Mouse (Mus musculus): ENCODE measurements around the gene Txnrd2. TPM values are rescaled to one million over a fixed set of nuclear protein-coding genes. Genes with fewer than 3 reads are reported as not detected.

Gene Txnrd2
- total RNA-seq, 2 experiments from 2014 or later: 75.6 to 98.9 TPM

GRCm38 (mm10) chr16:18413032-18413816 is 13.0 kb upstream of the Txnrd2 start:
- no peak for DNase-seq (ENCODE audit: low spot score in 2 of 2)

- DNase-seq (ENCODE audit: low spot score in 2 of 2): peak; percentile 29 to 58
These were observed 10.0 kb upstream of the Txnrd2 start for GRCm38 (mm10) chr16:18416094-18416761.

- no peak for DNase-seq (ENCODE audit: low spot score in 2 of 2)
These were observed 9.3 kb upstream of the Txnrd2 start for GRCm38 (mm10) chr16:18416837-18417236.

DNA sequence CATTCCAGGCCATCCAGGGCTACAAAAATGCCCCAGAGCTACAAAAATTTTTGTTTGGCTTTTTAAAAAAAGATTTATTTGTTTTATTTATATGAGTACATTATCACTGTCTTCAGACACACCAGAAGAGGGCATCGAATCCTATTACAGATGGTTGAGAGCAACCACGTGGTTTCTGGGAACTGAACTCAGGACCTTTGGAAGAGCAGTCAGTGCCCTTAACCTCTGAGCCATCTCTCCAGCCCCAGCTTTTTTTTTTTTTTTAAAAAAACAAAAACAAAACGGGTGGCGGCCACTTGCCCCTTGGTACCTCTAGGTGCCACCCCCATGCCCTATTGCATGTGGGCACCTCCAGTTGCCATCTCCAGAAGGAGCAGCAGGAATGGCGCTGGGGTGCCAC is 8.7 kb upstream of the Txnrd2 start:
- no peak for DNase-seq (ENCODE audit: low spot score in 2 of 2)

- no peak for DNase-seq (ENCODE audit: low spot score in 2 of 2)
These were observed 7.2 kb upstream of the Txnrd2 start for GRCm38 (mm10) chr16:18418756-18419602.

DNA sequence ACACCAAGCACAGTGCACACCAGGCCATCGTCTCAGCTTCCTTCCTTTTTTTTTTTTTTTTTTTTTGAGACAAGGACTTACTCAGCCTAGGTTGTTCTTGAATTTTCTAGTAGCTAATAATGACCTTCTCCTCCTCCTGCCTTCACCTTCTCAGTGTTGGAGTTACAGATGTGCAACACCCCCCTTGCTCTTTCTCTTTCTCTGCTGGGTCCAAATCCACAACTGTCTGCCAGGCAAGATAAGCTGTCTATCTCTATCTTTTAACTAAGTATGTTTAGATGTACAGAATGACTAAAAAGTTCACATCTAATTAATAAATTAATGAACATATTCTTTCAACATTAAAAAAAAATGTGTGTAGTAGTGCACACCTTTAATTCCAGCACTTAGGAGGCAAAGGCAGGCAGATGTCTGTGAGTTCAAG is 6.6 kb upstream of the Txnrd2 start:
- DNase-seq (ENCODE audit: low spot score in 2 of 2): no peak

DNA sequence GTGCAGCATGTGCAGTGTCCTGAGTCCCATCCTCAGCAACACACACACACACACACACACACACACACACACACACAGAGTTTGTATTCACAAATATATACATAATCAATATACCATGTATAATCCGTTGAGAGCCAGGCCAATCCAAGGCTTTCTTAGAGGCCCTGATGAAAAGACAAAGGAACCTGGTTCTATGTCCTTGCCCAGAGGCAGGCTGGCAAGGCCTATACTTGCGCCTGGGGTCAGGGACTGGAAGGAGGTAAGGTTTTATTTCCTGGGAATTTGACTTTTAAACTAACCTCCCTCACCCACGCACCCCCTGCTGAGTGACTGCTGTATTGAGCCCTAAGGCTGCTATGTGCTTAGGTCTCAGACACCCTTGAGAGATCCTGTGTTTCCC is 5.6 kb upstream of the Txnrd2 start:
- no peak for DNase-seq (ENCODE audit: low spot score in 2 of 2)

DNA sequence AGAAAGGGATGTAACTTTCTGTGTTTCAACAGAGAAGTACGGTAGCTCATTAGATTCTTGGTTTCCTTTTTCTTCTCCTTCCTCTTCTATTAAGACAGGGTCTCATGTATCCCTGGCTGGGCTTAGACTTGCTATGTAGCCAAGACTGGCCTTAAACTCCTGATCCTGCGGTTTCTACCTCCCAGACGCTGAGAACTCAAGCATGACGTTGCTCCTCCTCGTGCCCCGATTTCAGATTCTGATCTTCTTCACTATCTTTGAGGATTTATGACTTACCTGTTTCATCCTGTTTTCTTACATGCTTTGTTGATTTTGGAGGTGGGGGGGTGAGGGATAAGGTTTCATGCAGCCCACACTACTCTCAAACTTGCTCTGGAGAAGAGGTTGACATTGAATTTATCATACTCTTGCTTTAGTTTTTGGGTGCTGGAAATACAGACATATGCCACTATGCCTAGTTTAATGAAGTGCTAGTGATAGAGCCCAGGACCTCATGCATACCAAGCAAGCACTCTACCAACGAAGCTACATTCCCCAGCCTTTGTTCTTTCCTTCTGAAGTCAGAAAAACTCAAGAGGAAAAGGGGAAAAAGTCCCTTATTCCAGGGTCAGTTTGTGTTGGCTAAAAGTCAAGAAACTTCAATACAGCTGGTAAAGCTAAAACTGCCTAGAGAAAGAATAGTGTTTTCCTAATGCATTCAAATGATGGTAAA is 2.8 kb upstream of the Txnrd2 start:
- no peak for DNase-seq (ENCODE audit: low spot score in 2 of 2)

DNA sequence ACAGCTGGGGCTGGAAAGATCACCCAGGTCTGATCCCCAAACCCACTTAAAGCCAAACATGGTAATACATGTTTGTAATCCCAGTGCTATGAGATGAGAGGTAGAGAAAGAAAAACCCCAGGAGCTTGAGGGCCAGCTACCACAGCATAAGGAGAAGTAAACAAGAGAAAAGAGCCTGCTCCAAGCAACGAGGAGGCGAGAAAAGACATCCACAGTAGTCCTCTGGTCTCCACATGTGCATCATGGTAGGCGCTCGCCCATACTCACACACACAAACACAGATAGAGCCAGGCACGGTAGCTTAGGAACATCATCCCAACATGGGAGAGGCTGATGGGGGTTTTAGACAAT is 2.3 kb upstream of the Txnrd2 start:
- DNase-seq (ENCODE audit: low spot score in 2 of 2): no peak

DNA sequence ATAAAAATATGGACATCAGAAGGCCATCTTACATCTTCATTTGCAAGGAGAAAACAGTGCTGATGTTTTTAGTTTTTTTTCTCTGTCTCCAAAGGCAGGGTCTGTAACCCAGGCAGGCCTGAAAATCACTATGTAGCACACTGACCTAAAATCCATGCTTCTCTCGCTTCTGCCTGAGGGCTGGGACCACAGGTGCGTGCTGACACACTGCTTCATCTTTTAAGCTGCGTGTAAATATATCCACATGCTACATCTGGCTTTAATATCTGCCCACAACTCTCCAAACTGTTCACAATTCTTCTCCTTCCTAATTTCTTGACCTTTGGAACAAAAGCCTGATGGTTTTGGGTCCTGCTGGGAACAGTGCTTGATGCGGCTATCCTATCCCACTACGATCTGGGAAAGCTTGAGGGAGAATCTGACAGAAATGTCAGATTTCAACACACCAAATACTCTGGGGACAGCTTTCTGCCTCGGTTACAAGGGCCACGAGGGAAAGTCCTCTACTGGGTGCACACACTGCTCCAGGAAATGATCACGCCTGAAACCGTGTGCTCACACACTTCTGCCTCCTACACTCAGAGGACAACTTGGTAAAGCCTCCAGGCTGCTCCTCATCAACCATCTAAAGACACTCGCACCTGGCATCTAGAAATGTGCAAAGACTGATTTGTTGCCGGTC is 1.7 kb upstream of the Txnrd2 start:
- no peak for DNase-seq (ENCODE audit: low spot score in 2 of 2)

DNA sequence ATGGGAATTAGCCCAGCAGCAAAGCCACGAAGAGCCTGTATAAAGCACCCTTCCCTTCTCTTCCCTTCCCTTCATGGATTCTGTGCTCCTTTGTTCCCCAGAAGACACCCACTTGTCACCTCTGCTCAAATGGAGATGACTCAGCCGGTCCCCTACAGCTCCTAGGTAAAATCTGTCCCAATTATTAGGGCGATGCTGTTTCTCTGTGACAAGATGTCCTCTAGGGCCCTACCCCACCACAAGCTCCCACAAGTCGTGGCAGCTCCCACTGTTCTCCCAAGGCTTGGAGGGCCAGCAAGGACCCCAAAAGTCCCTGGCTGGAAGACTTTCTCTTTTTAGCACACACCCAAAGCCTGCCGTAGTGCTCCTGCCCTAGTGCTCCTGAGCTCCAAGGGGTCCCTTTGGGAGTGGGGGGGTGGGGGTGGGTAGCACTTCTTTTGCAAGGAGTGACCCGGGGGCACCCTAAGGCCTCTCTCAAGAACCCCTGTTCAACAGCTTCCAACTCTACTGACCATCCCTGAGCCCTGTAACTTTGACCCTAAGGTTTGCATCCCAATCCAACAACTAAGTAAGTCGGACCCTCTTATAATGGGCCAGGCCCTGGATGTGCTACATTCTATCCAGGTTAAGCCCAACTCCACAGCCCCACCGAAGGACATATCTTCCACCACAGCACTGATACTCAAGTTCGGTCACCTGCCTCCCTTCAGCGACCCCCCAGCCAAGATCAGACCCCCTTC is 539 bp upstream of the Txnrd2 start:
- DNase-seq (ENCODE audit: low spot score in 2 of 2): no peak

DNA sequence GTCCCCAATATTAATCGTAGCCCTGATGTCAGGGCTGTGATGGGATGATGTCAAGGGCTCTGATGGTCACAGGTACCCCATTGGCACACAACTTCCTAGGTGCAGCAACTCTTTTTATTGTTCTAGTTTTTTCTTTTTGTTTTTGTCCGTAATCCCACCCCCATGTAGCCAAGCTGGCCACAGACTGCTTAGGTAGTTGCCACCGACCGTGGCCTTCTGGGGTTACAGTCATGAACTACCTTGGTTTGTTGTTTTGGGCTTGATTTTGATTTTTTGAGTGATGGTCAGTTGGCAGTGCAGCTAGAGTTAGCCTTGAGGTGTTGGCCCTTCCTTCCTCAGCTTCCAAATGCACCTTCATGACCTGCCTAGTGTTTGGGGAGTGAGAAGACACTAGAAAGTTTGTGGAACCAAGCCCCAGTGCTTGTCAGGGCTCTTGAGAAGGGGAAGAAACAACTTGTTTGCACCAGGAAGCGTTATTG is 657 bp downstream of the Txnrd2 start, which contains the start of gene Comt:
Gene Comt (minus strand): TSS at position 51 of the 479 bp plus-strand sequence.
- DNase-seq (ENCODE audit: low spot score in 2 of 2): no peak

- DNase-seq (ENCODE audit: low spot score in 2 of 2): no peak
These were observed 1.9 kb downstream of the Txnrd2 start for GRCm38 (mm10) chr16:18428011-18428515.

GRCm38 (mm10) chr16:18428516-18429042 is 2.4 kb downstream of the Txnrd2 start:
- DNase-seq (ENCODE audit: low spot score in 2 of 2): no peak

DNA sequence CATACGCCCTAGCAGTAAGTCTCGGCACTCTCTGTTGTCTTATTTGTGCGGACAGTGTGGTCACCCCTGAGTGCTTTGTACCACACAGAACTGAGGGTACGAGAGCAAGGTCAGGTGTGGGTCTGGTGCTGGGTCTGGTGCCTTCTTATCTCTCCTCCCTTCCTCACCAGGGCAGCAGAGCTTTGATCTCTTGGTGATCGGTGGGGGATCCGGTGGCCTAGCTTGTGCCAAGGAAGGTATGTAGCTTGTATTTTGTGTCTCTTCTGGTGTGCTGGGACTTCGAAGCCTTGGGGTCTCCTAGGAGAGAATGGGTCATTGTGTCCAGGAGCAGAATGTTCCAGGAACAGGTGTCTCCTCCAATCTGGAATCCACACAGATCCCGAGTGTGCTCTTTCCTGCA is 3.5 kb downstream of the Txnrd2 start:
- DNase-seq (ENCODE audit: low spot score in 2 of 2): no peak

GRCm38 (mm10) chr16:18430641-18431212 is 4.5 kb downstream of the Txnrd2 start:
- no peak for DNase-seq (ENCODE audit: low spot score in 2 of 2)

DNA sequence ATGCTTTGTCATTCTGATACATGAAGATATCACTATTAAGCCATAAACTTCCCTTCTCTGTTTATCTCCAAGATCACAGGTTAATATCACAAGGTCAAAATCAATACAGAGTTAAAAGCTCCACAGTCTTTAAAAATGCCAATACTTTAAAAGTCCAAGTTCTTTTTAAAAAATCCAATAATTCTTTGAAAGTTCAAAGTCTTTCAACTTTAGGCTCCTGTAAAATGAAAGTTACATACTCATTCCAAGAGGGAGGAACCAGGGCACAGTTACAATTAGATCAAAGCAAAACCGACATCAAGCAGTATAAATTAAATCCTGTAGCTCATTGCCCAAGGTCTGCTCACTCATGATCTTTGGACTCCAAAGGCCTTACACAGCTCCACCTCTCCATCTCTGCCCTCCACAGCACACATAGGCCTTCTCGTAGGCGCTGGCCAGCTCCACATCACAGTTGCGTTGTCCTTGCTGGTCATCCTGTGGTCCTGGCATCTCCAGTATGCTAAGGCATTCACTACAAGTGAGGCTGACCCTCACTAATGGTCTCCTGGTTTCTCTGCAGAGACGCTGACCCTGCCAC is 7.2 kb downstream of the Txnrd2 start:
- DNase-seq (ENCODE audit: low spot score in 2 of 2): no peak

- no peak for DNase-seq (ENCODE audit: low spot score in 2 of 2)
These were observed 9.9 kb downstream of the Txnrd2 start for GRCm38 (mm10) chr16:18436128-18436527.

All from adrenal gland, adult 18-20 months (tissue).